Mouse (Mus musculus) hindbrain, postnatal 0 days (tissue): ENCODE data around the gene Fam53b. TPM values are rescaled to one million over a fixed set of nuclear protein-coding genes. Genes with fewer than 3 reads are reported as not detected.

Experiments used
- ATAC-seq: fragments of 200-750 bp; cut with Nextera tagmentation; 2 replicates; pipeline ENCODE4 v1.8.0; 2017; ENCODE audit warnings: mild to moderate bottlenecking, moderate TSS enrichment, moderate library complexity
- DNase-seq: peaks from one replicate; pipeline ENCODE4 v3.0.0-alpha.2; 2015; ENCODE audit warnings: low spot score
- H3K27ac ChIP-seq: fragments of 300-500 bp; sonication (generic); 2 replicates; pipeline ENCODE4 v1.5.1; 2014; ENCODE audit warnings: mild to moderate bottlenecking
- H3K27me3 ChIP-seq: fragments of 300-500 bp; sonication (generic); 2 replicates; pipeline ENCODE4 v1.6.1; 2014; ENCODE audit warnings: low read length, mixed read lengths; ENCODE audit not compliant: insufficient read depth
- H3K36me3 ChIP-seq: fragments of 300-500 bp; sonication (generic); 2 replicates; pipeline ENCODE4 v1.6.1; 2014; ENCODE audit warnings: low read length, mixed read lengths; ENCODE audit not compliant: insufficient read depth
- H3K4me1 ChIP-seq: fragments of 300-500 bp; sonication (generic); 2 replicates; pipeline ENCODE4 v1.6.1; 2014; ENCODE audit warnings: antibody characterized with exemption, low read length, mixed read lengths; ENCODE audit not compliant: insufficient read depth
- H3K4me2 ChIP-seq: fragments of 300-500 bp; sonication (generic); 2 replicates; pipeline ENCODE4 v1.6.1; 2014; ENCODE audit warnings: low read depth, mild to moderate bottlenecking, low read length, moderate library complexity, mixed read lengths
- H3K4me3 ChIP-seq: fragments of 300-500 bp; sonication (generic); 2 replicates; pipeline ENCODE4 v1.5.1; 2014; ENCODE audit warnings: low read length
- H3K9ac ChIP-seq: fragments of 300-500 bp; sonication (generic); replicated peaks from 2 replicates; pipeline ENCODE4 v1.6.1; 2014; ENCODE audit warnings: mild to moderate bottlenecking, low read length, moderate library complexity, mixed read lengths
- H3K9me3 ChIP-seq: fragments of 300-500 bp; sonication (generic); 2 replicates; pipeline ENCODE4 v1.6.1; 2016; ENCODE audit warnings: low read length, mixed read lengths
- CTCF ChIP-seq: IDR thresholded peaks from 2 replicates; pipeline ENCODE4 v1.5.1; 2016; ENCODE audit warnings: antibody characterized with exemption, control low read depth, low read depth
- WGBS: fragments of 180-500 bp; shearing (Covaris S2); extraction: QIAGEN DNeasy Blood & Tissue Kit; methylation state at CpG from one replicate; pipeline ENCODE4 v1.1.7; 2014; 5-methylcytosine and 5-hydroxymethylcytosine counted together
- polyA plus RNA-seq: library from polyadenylated mRNA; unstranded; fragments of >200 nt; fragmentation: Nextera tagmentation; extraction: Ambion mirVana; gene quantifications from 2 replicates; pipeline ENCODE4 v1.2.1, GENCODE M21; 2015
- total RNA-seq: library from RNA; depleted of rRNA; stranded (reverse); fragments of >200 nt; gene quantifications from 2 replicates; pipeline ENCODE4 v1.2.3, GENCODE M21; 2014

The Fam53b gene
- total and polyA plus RNA-seq, 2 experiments from 2014 or later = 10.2 to 21.0 TPM

GRCm38 (mm10) chr7:132767999-132768370 is 45.7 kb downstream of the Fam53b start:
- WGBS = 83% methylated on average over 4 of the region's 4 CpGs
- H3K4me2 ChIP-seq = no peak overlapping the region
- H3K27ac ChIP-seq = 0 out of 2 replicates have a peak overlapping the region, but pooled peaks have one; percentile 27
- H3K9me3 ChIP-seq = no peaks in the 10 kb centered on the region
- no peaks in the 10 kb centered on the region; the same call in 1 of the 2 replicates for H3K4me1 ChIP-seq
- no peak overlapping the region for H3K4me3 ChIP-seq
- peaks cover 3% of the 10 kb centered on the region for H3K36me3 ChIP-seq
- no peak for TF ChIP-seq CTCF
- H3K9ac ChIP-seq = no peak overlapping the region
- DNase-seq (no peak), ATAC-seq (no peak)
- H3K27me3 ChIP-seq = no peaks in the 10 kb centered on the region

- no peak for TF ChIP-seq CTCF
- peak; percentile 43 for DNase-seq
- Histone ChIP-seq H3K9me3 (no peaks in the 10 kb centered on the region), H3K36me3 (peaks cover 3% of the 10 kb centered on the region), H3K4me1 (no peaks in the 10 kb centered on the region; the same call in 1 of the 2 replicates), H3K9ac (no peak overlapping the region), H3K4me3 (no peak overlapping the region), H3K27me3 (no peaks in the 10 kb centered on the region), H3K4me2 (no peak overlapping the region), H3K27ac (0 out of 2 replicates have a peak overlapping the region, but pooled peaks have one; percentile 27)
- WGBS = 34% methylated on average over 12 of the region's 12 CpGs
- no peak for ATAC-seq
Measured at GRCm38 (mm10) chr7:132767233-132767998, 46.3 kb downstream of the Fam53b start.

- H3K27me3 ChIP-seq = no peaks in the 10 kb centered on the region
- 79% methylated on average over 11 of the region's 11 CpGs for WGBS
- TF ChIP-seq CTCF = no peak
- H3K9me3 ChIP-seq = no peaks in the 10 kb centered on the region
- no peak for ATAC-seq
- H3K4me1 ChIP-seq = no peaks in the 10 kb centered on the region; the same call in 1 of the 2 replicates
- no peak overlapping the region for H3K4me2 ChIP-seq
- DNase-seq = no peak
- no peak overlapping the region for H3K9ac ChIP-seq
- 0 out of 2 replicates have a peak overlapping the region, but pooled peaks have one; percentile 5 for H3K27ac ChIP-seq
- peaks cover 3% of the 10 kb centered on the region for H3K36me3 ChIP-seq
- H3K4me3 ChIP-seq = no peak overlapping the region
Measured at GRCm38 (mm10) chr7:132766235-132766871, 47.3 kb downstream of the Fam53b start.

GRCm38 (mm10) chr7:132765629-132766186 is 48.0 kb downstream of the Fam53b start:
- H3K27ac ChIP-seq = no peak overlapping the region
- 85% methylated on average over 3 of the region's 3 CpGs for WGBS
- H3K4me3 ChIP-seq = no peak overlapping the region
- H3K36me3 ChIP-seq = peaks cover 3% of the 10 kb centered on the region; the same call in 1 of the 2 replicates
- ATAC-seq = no peak
- H3K4me2 ChIP-seq = no peak overlapping the region
- H3K9me3 ChIP-seq = no peaks in the 10 kb centered on the region
- H3K4me1 ChIP-seq = no peaks in the 10 kb centered on the region; the same call in 1 of the 2 replicates
- no peak overlapping the region for H3K9ac ChIP-seq
- no peaks in the 10 kb centered on the region for H3K27me3 ChIP-seq
- DNase-seq = no peak
- no peak for TF ChIP-seq CTCF

GRCm38 (mm10) chr7:132764896-132765491 is 48.7 kb downstream of the Fam53b start:
- peaks cover 4% of the 10 kb centered on the region; the same call in 1 of the 2 replicates for H3K4me1 ChIP-seq
- no peak overlapping the region for H3K4me2 ChIP-seq
- DNase-seq = no peak
- peaks cover 3% of the 10 kb centered on the region; the same call in 1 of the 2 replicates for H3K36me3 ChIP-seq
- no peak overlapping the region for H3K4me3 ChIP-seq
- no peaks in the 10 kb centered on the region for H3K9me3 ChIP-seq
- no peak for TF ChIP-seq CTCF
- no peak overlapping the region for H3K9ac ChIP-seq
- no peaks in the 10 kb centered on the region for H3K27me3 ChIP-seq
- no peak for ATAC-seq
- H3K27ac ChIP-seq = no peak overlapping the region
- 80% methylated on average over 4 of the region's 4 CpGs for WGBS

GRCm38 (mm10) chr7:132764314-132764713 is 49.4 kb downstream of the Fam53b start:
- no peak for TF ChIP-seq CTCF
- peaks cover 3% of the 10 kb centered on the region; the same call in 1 of the 2 replicates for H3K36me3 ChIP-seq
- 94% methylated on average over 4 of the region's 4 CpGs for WGBS
- no peak overlapping the region for H3K4me2 ChIP-seq
- DNase-seq (no peak), ATAC-seq (no peak)
- peaks cover 8% of the 10 kb centered on the region; the same call in 1 of the 2 replicates for H3K4me1 ChIP-seq
- no peak overlapping the region for H3K27ac ChIP-seq
- H3K9ac ChIP-seq = no peak overlapping the region
- H3K9me3 ChIP-seq = no peaks in the 10 kb centered on the region
- H3K27me3 ChIP-seq = no peaks in the 10 kb centered on the region
- no peak overlapping the region for H3K4me3 ChIP-seq
